Mouse (Mus musculus): ENCODE measurements around the gene Ppfia4.

- TF ChIP-seq CTCF (IDR thresholded peaks at IDR 0.05) (no peak), EP300 (IDR thresholded peaks at IDR 0.05; ENCODE audit: insufficient read depth, low read depth, low read length) (no peak)
These were observed 9.5 kb upstream of the Ppfia4 start for GRCm38 (mm10) chr1:134342278-134342664.
